Comparison of ENCODE assay signal across 33 mouse cellular contexts in the genomic region with DNA sequence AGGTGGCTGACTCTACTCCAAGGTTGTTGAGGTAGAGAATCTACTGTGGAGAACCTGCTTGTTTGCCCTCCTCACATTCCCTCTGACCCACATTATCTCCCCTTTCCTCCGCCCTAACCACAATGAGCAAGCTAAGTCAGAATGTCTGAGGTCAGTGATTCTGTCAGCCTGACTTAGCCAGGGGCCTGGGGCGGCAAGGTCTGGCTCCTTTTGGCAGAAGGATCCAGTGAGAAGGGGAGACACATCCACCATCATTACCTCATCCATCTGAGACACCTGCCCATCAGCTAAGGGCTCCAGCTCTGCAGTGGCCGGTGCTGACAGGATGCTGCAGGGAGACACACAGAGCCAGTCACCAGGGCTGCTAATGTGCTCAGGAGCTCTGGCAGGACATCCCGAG. TPM values are rescaled to one million over a fixed set of nuclear protein-coding genes. Genes with fewer than 3 reads are reported as not detected.
DNase-seq lines count a peak whose midpoint lies in the region; TF ChIP-seq lines count a peak whose summit lies in the region.
"Had no signal": no experiment of that assay in that cellular context is flagged by ENCODE, and none has a peak within 500 bp of the region (broad histone marks: within the 10 kb centered on the region; RNA-seq: fewer than 3 reads in every experiment).

No protein-coding gene starts in this region.

- no peak overlapping the region for H3ac ChIP-seq in myocyte (ENCODE audit: control insufficient read depth, insufficient read length)

- TF ChIP-seq POLR2A in myocyte (IDR thresholded peaks at IDR 0.05; ENCODE audit: insufficient read length, low read depth), result no peak

- peak; percentile 38 to 50 for DNase-seq in cerebellum, postnatal 14 days
- no peak for DNase-seq in cerebellum, adult 8-10 months
- peak; percentile 39 for DNase-seq in Muller cell, postnatal 12 days (ENCODE audit: inconsistent ontology term)
- no peak for DNase-seq in gastrocnemius, adult 2 months
- DNase-seq in left cerebral cortex, postnatal 4 days, result no peak
- DNase-seq: adrenal gland, adult 8-10 months; adrenal gland, postnatal 25 days; cerebellum, adult 11-12 months; cerebellum, adult 9-11 months; forebrain, postnatal 0 days; gastrocnemius, postnatal 10 days; gastrocnemius, postnatal 36 days; heart, adult 11 months; kidney, adult 11 months; kidney, adult 8-10 months had no signal

- H3K4me3 ChIP-seq in myocyte, result no peak overlapping the region
- H3K4me3 ChIP-seq in gastrocnemius, adult 2 months, result no peak overlapping the region
- H3K4me3 ChIP-seq: embryonic facial prominence, embryonic 12.5 days; embryonic facial prominence, embryonic 15.5 days; hindbrain, embryonic 12.5 days; hindbrain, embryonic 15.5 days had no signal

- no peak for TF ChIP-seq CTCF in gastrocnemius, adult 2 months (IDR thresholded peaks at IDR 0.05)

- H3K36me3 ChIP-seq in myocyte (ENCODE audit: control insufficient read depth, insufficient read depth), result peaks cover 13% of the 10 kb centered on the region

- intact Hi-C loops in gastrocnemius, adult 2 months (cut with DNase I), result no loop called here
- intact Hi-C loops in left cerebral cortex, postnatal 4 days (cut with DNase I), result no loop called here

- no peaks in the 10 kb centered on the region for H3K79me2 ChIP-seq in myocyte (ENCODE audit: control insufficient read depth, insufficient read depth)

- peak overlapping the region; percentile 18 for H3K4me2 ChIP-seq in myocyte (ENCODE audit: low read depth)
- H3K4me2 ChIP-seq: embryonic facial prominence, embryonic 12.5 days; embryonic facial prominence, embryonic 15.5 days; heart, embryonic 11.5 days; hindbrain, embryonic 12.5 days; hindbrain, embryonic 15.5 days had no signal

- H3K27ac ChIP-seq in gastrocnemius, adult 2 months, result no peak overlapping the region
- H3K27ac ChIP-seq: embryonic facial prominence, embryonic 12.5 days; embryonic facial prominence, embryonic 15.5 days; hindbrain, embryonic 12.5 days; hindbrain, embryonic 15.5 days had no signal

- no peaks in the 10 kb centered on the region for H3K27me3 ChIP-seq in myocyte (ENCODE audit: control insufficient read depth, insufficient read depth, insufficient read length)
- H3K27me3 ChIP-seq: CH12.LX; embryonic facial prominence, embryonic 12.5 days; embryonic facial prominence, embryonic 15.5 days; hindbrain, embryonic 12.5 days; hindbrain, embryonic 15.5 days had no signal

TF ChIP-seq in myocyte, 11 proteins besides CTCF, POLR2A, EP300 and RAD21:
- TF ChIP-seq MYOD1 (IDR thresholded peaks at IDR 0.05; ENCODE audit: control insufficient read depth in 1 of 3, insufficient read length in 2 of 3, low read depth in 2 of 3) (peak in 1 of 3 experiments; percentile 30), E2F4 (IDR thresholded peaks at IDR 0.05; ENCODE audit: insufficient read depth) (no peak)

RNA-seq across cellular contexts. Expression of gene Mrgpre, which starts 14.5 kb away (rescaled TPM):
- 1.9 TPM for polyA plus RNA-seq in myocyte (2012; fragmentation: generic; extraction: Trizol)
- under 1 TPM; 0.43 to 0.84 TPM for total RNA-seq in gastrocnemius, adult 2 months (2021)
- 10 to 100 TPM; 15.3 to 16.5 TPM for total RNA-seq in left cerebral cortex, postnatal 4 days (2021)
- total RNA-seq: G1E had no signal
- polyA plus RNA-seq: G1E had no signal

RNA-seq across cellular contexts. Expression of gene Nadsyn1, which starts 23.9 kb away (rescaled TPM):
- 5.7 TPM for polyA plus RNA-seq in myocyte (2012; fragmentation: generic; extraction: Trizol)
- total RNA-seq in gastrocnemius, adult 2 months (2021), result 1 to 10 TPM; 3.7 to 4.6 TPM
- total RNA-seq in left cerebral cortex, postnatal 4 days (2021), result 1 to 10 TPM; 4.5 to 6.1 TPM

RNA-seq across cellular contexts. Expression of gene Dhcr7, which starts 24.2 kb away (rescaled TPM):
- 107 TPM for polyA plus RNA-seq in myocyte (2012; fragmentation: generic; extraction: Trizol)
- total RNA-seq in gastrocnemius, adult 2 months (2021), result 1 to 10 TPM; 4.2 to 7.6 TPM
- total RNA-seq in left cerebral cortex, postnatal 4 days (2021), result 10 to 100 TPM; 84.2 to 85.6 TPM

RNA-seq across cellular contexts. Expression of gene Mrgprg, which starts 32.0 kb away (rescaled TPM):
- not detected for polyA plus RNA-seq in myocyte (2012; fragmentation: generic; extraction: Trizol)
- total RNA-seq in gastrocnemius, adult 2 months (2021), result 1 to 10 TPM in 1 of 2 experiments, under 1 TPM in 1; 0.26 to 1.3 TPM
- total RNA-seq in left cerebral cortex, postnatal 4 days (2021), result not detected
- total RNA-seq: CH12.LX; forebrain, postnatal 0 days; gastrocnemius, postnatal 10 days; gastrocnemius, postnatal 36 days; heart, adult 8-10 months; heart, postnatal 25 days; hematopoietic stem cell, adult 5-6 weeks had no signal
- polyA plus RNA-seq: activated CD4-positive, CD25-positive, alpha-beta regulatory T cell, adult 4 months; brain, embryonic 14.5 days; embryonic facial prominence, embryonic 12.5 days; embryonic facial prominence, embryonic 15.5 days; forebrain, embryonic 11.5 days; forebrain, embryonic 14.5 days; forebrain, postnatal 0 days; G1E; heart, embryonic 11.5 days; heart, embryonic 14.5 days; heart, postnatal 0 days; hindbrain, embryonic 12.5 days; hindbrain, embryonic 15.5 days; intestine, embryonic 14.5 days had no signal

RNA-seq across cellular contexts. Expression of gene Osbpl5, which starts 42.0 kb away (rescaled TPM):
- polyA plus RNA-seq in myocyte (2012; fragmentation: generic; extraction: Trizol), result 49.6 TPM
- total RNA-seq in gastrocnemius, adult 2 months (2021), result 10 to 100 TPM; 12.7 to 18.4 TPM
- 10 to 100 TPM; 67.5 to 84.1 TPM for total RNA-seq in left cerebral cortex, postnatal 4 days (2021)
- polyA plus RNA-seq: G1E had no signal

Comparison
In these comparisons a context has a peak if more than half of its experiments do, and no peak if none do; other contexts are left out.
1. DNase-seq: peak in cerebellum, postnatal 14 days (2 of 2) and Muller cell, postnatal 12 days (single experiment); none in cerebellum, adult 8-10 months (single experiment), gastrocnemius, adult 2 months (single experiment) and left cerebral cortex, postnatal 4 days (single experiment).
2. RNA of gene Mrgpre, which starts 14.5 kb away (total RNA-seq): 15.3 to 16.5 TPM in left cerebral cortex, postnatal 4 days; 0.43 to 0.84 TPM in gastrocnemius, adult 2 months; every median in the first group is over 4 times any median in the second.
3. RNA of gene Dhcr7, which starts 24.2 kb away (total RNA-seq): 84.2 to 85.6 TPM in left cerebral cortex, postnatal 4 days; 4.2 to 7.6 TPM in gastrocnemius, adult 2 months; every median in the first group is over 4 times any median in the second.